Mouse (Mus musculus) stomach, postnatal 0 days (tissue): ENCODE data around the gene Pitx2.

ENCODE experiments used
- CTCF ChIP-seq: IDR thresholded peaks from 2 replicates; pipeline ENCODE4 v1.5.1; 2016; ENCODE audit warnings: antibody characterized with exemption, low read depth, mild to moderate bottlenecking, moderate library complexity
- EP300 ChIP-seq: optimal IDR thresholded peaks from 2 replicates; pipeline ENCODE3; 2016; ENCODE audit warnings: antibody characterized with exemption

DNA sequence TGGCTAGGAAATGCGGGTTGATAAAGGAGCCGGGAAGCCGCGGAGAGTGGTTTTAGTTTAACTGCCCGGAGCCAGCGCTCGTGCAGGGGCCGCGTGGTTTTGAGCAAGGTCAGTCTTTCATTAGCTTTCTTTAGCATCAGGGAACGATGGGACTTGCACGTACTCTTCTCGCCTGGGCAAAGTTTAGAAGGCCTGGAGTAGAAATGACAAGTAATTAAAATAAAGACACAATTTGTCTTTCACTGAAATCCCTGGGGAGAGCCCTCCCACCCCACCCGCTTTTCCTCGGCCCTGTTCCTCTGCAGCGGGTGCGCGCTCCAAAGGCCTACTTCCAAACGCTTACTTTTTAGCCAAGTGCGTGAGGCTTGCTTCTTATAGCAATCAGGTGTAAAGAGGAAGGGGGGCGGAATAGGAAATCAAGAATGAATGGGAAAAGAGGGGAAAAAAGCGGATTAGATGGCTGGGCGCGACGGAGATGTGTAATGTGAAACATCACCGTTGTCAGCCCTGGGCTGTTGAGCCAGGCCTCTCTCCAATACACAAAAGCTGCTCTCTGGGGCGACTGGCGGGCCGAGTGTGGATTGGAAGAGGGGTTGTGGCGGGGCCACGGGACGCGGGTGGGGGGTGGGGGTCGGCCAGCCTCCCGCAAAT, 17.4 kb downstream of the Pitx2 start:
- TF ChIP-seq CTCF (no peak), EP300 (no peak)
